Mouse (Mus musculus) urinary bladder, postnatal 25 days (tissue): ENCODE data around the gene Taf4.

Experiments
- DNase-seq: peaks from one replicate; pipeline ENCODE4 v3.0.0; 2022; ENCODE audit warnings: low spot score

Gene Taf4

GRCm38 (mm10) chr2:179982715-179983114 lies 6.3 kb upstream of the Taf4 start:
- DNase-seq, result no peak

- DNase-seq, result no peak
These were observed 4.2 kb upstream of the Taf4 start for GRCm38 (mm10) chr2:179980616-179981015.

GRCm38 (mm10) chr2:179979836-179980235 lies 3.4 kb upstream of the Taf4 start:
- DNase-seq, result peak; percentile 25

- no peak for DNase-seq
These were observed 1.8 kb upstream of the Taf4 start for GRCm38 (mm10) chr2:179978250-179978649.

- no peak for DNase-seq
These were observed 1.0 kb upstream of the Taf4 start for GRCm38 (mm10) chr2:179977344-179978025.

GRCm38 (mm10) chr2:179976295-179976627 lies 185 bp downstream of the Taf4 start:
- no peak for DNase-seq

GRCm38 (mm10) chr2:179975851-179976250 lies 595 bp downstream of the Taf4 start:
- no peak for DNase-seq

- peak; percentile 22 for DNase-seq
These were observed 1.6 kb downstream of the Taf4 start for GRCm38 (mm10) chr2:179974651-179975471.

GRCm38 (mm10) chr2:179973871-179974628 lies 2.4 kb downstream of the Taf4 start:
- DNase-seq, result no peak

- DNase-seq, result no peak
These were observed 4.0 kb downstream of the Taf4 start for GRCm38 (mm10) chr2:179972406-179972805.

GRCm38 (mm10) chr2:179971891-179972290 lies 4.6 kb downstream of the Taf4 start:
- no peak for DNase-seq

- no peak for DNase-seq
These were observed 7.3 kb downstream of the Taf4 start for GRCm38 (mm10) chr2:179969137-179969536.

GRCm38 (mm10) chr2:179967633-179968032 lies 8.8 kb downstream of the Taf4 start:
- no peak for DNase-seq

GRCm38 (mm10) chr2:179961420-179961819 lies 15.0 kb downstream of the Taf4 start:
- no peak for DNase-seq

GRCm38 (mm10) chr2:179960327-179960726 lies 16.1 kb downstream of the Taf4 start:
- DNase-seq, result no peak

- no peak for DNase-seq
These were observed 17.1 kb downstream of the Taf4 start for GRCm38 (mm10) chr2:179959391-179959790.

GRCm38 (mm10) chr2:179951542-179952524 lies 24.6 kb downstream of the Taf4 start:
- no peak for DNase-seq

- no peak for DNase-seq
These were observed 27.6 kb downstream of the Taf4 start for GRCm38 (mm10) chr2:179948820-179949219.

- no peak for DNase-seq
These were observed 28.8 kb downstream of the Taf4 start for GRCm38 (mm10) chr2:179947607-179948006.

GRCm38 (mm10) chr2:179946496-179946895 lies 29.9 kb downstream of the Taf4 start:
- no peak for DNase-seq

- DNase-seq, result no peak
These were observed 31.4 kb downstream of the Taf4 start for GRCm38 (mm10) chr2:179945051-179945450.

- no peak for DNase-seq
These were observed 34.8 kb downstream of the Taf4 start for GRCm38 (mm10) chr2:179941696-179942095.
